Mouse (Mus musculus): ENCODE measurements at regions not wholly inside any gene's neighbourhood (a gene's known extent, or its start where the extent isn't known, plus 50 kb on each side); places are given as distances from the start of the nearest gene placed in this dataset.

- H3K27ac ChIP-seq (ENCODE audit: low read length) = peak overlapping the region; percentile 75
- H3K9ac ChIP-seq (replicated peaks; ENCODE audit: low read depth, low read length) = no peak overlapping the region; the same call in 1 of the 2 replicates
- no peak overlapping the region for H3K4me3 ChIP-seq (ENCODE audit: low read depth, low read length)
- no peaks in the 10 kb centered on the region for H3K9me3 ChIP-seq (ENCODE audit: control insufficient read depth, low read depth, low read length)
- WGBS = 38% methylated on average over 5 of the region's 5 CpGs
- H3K36me3 ChIP-seq (ENCODE audit: control insufficient read depth, insufficient read depth, low read length) = no peaks in the 10 kb centered on the region
- H3K4me1 ChIP-seq (ENCODE audit: control insufficient read depth, insufficient read depth, low read length) = peaks cover 26% of the 10 kb centered on the region
- ATAC-seq (ENCODE audit: insufficient number of reproducible peaks, insufficient read depth, low FRiP score, low read depth) = no peak
- peak overlapping the region; percentile 7; the same call in 1 of the 2 replicates for H3K4me2 ChIP-seq (replicated peaks; ENCODE audit: low read depth, low read length)
- H3K27me3 ChIP-seq (ENCODE audit: control insufficient read depth, insufficient read depth, low read length) = no peaks in the 10 kb centered on the region
Observed at GRCm38 (mm10) chr14:25397751-25398150, 61.2 kb upstream of the Zmiz1 start.

- no peaks in the 10 kb centered on the region for H3K9me3 ChIP-seq (ENCODE audit: control insufficient read depth, low read depth, low read length)
- 91% methylated on average over 5 of the region's 5 CpGs for WGBS
Observed at GRCm38 (mm10) chr14:25398745-25399144, 60.2 kb upstream of the Zmiz1 start.

GRCm38 (mm10) chr14:25399286-25399685 lies 59.7 kb upstream of the Zmiz1 start:
- WGBS = 72% methylated on average over 3 of the region's 3 CpGs
- no peaks in the 10 kb centered on the region for H3K9me3 ChIP-seq (ENCODE audit: control insufficient read depth, low read depth, low read length)
- ATAC-seq (ENCODE audit: insufficient number of reproducible peaks, insufficient read depth, low FRiP score, low read depth) = no peak

More at GRCm38 (mm10) chr14:25398745-25399144, 60.2 kb upstream of the Zmiz1 start:
- H3K9ac ChIP-seq (replicated peaks; ENCODE audit: low read depth, low read length) = no peak overlapping the region
- no peaks in the 10 kb centered on the region for H3K36me3 ChIP-seq (ENCODE audit: control insufficient read depth, insufficient read depth, low read length)
- no peaks in the 10 kb centered on the region for H3K27me3 ChIP-seq (ENCODE audit: control insufficient read depth, insufficient read depth, low read length)
- no peak overlapping the region for H3K27ac ChIP-seq (ENCODE audit: low read length)
- H3K4me1 ChIP-seq (ENCODE audit: control insufficient read depth, insufficient read depth, low read length) = peaks cover 26% of the 10 kb centered on the region
- no peak overlapping the region for H3K4me3 ChIP-seq (ENCODE audit: low read depth, low read length)
- no peak overlapping the region for H3K4me2 ChIP-seq (replicated peaks; ENCODE audit: low read depth, low read length)
- ATAC-seq (ENCODE audit: insufficient number of reproducible peaks, insufficient read depth, low FRiP score, low read depth) = no peak

GRCm38 (mm10) chr14:25401104-25401963 lies 57.7 kb upstream of the Zmiz1 start:
- peaks cover 25% of the 10 kb centered on the region for H3K4me1 ChIP-seq (ENCODE audit: control insufficient read depth, insufficient read depth, low read length)
- H3K9ac ChIP-seq (replicated peaks; ENCODE audit: low read depth, low read length) = no peak overlapping the region
- ATAC-seq (ENCODE audit: insufficient number of reproducible peaks, insufficient read depth, low FRiP score, low read depth) = peak; percentile 14; the same call in 1 of the 2 replicates
- no peaks in the 10 kb centered on the region for H3K27me3 ChIP-seq (ENCODE audit: control insufficient read depth, insufficient read depth, low read length)
- H3K36me3 ChIP-seq (ENCODE audit: control insufficient read depth, insufficient read depth, low read length) = no peaks in the 10 kb centered on the region
- no peak overlapping the region for H3K4me3 ChIP-seq (ENCODE audit: low read depth, low read length)
- 77% methylated on average over 19 of the region's 19 CpGs for WGBS
- H3K4me2 ChIP-seq (replicated peaks; ENCODE audit: low read depth, low read length) = no peak overlapping the region
- no peaks in the 10 kb centered on the region for H3K9me3 ChIP-seq (ENCODE audit: control insufficient read depth, low read depth, low read length)
- no peak overlapping the region for H3K27ac ChIP-seq (ENCODE audit: low read length)

More at GRCm38 (mm10) chr14:25399286-25399685, 59.7 kb upstream of the Zmiz1 start:
- no peak overlapping the region for H3K27ac ChIP-seq (ENCODE audit: low read length)
- H3K36me3 ChIP-seq (ENCODE audit: control insufficient read depth, insufficient read depth, low read length) = no peaks in the 10 kb centered on the region
- no peak overlapping the region for H3K9ac ChIP-seq (replicated peaks; ENCODE audit: low read depth, low read length)
- H3K27me3 ChIP-seq (ENCODE audit: control insufficient read depth, insufficient read depth, low read length) = no peaks in the 10 kb centered on the region
- no peak overlapping the region for H3K4me3 ChIP-seq (ENCODE audit: low read depth, low read length)
- no peak overlapping the region for H3K4me2 ChIP-seq (replicated peaks; ENCODE audit: low read depth, low read length)
- peaks cover 26% of the 10 kb centered on the region for H3K4me1 ChIP-seq (ENCODE audit: control insufficient read depth, insufficient read depth, low read length)

GRCm38 (mm10) chr14:25402409-25402808 lies 56.6 kb upstream of the Zmiz1 start:
- Histone ChIP-seq H3K36me3 (ENCODE audit: control insufficient read depth, insufficient read depth, low read length) (no peaks in the 10 kb centered on the region), H3K4me3 (ENCODE audit: low read depth, low read length) (no peak overlapping the region), H3K4me1 (ENCODE audit: control insufficient read depth, insufficient read depth, low read length) (peaks cover 16% of the 10 kb centered on the region), H3K9ac (replicated peaks; ENCODE audit: low read depth, low read length) (no peak overlapping the region), H3K9me3 (ENCODE audit: control insufficient read depth, low read depth, low read length) (no peaks in the 10 kb centered on the region), H3K27me3 (ENCODE audit: control insufficient read depth, insufficient read depth, low read length) (no peaks in the 10 kb centered on the region), H3K27ac (ENCODE audit: low read length) (no peak overlapping the region), H3K4me2 (replicated peaks; ENCODE audit: low read depth, low read length) (no peak overlapping the region)
- no peak for ATAC-seq (ENCODE audit: insufficient number of reproducible peaks, insufficient read depth, low FRiP score, low read depth)
- 81% methylated on average over 1 of the region's 1 CpGs for WGBS

- H3K27me3 ChIP-seq (ENCODE audit: control insufficient read depth, insufficient read depth, low read length) = no peaks in the 10 kb centered on the region
- no peak for ATAC-seq (ENCODE audit: insufficient number of reproducible peaks, insufficient read depth, low FRiP score, low read depth)
- H3K36me3 ChIP-seq (ENCODE audit: control insufficient read depth, insufficient read depth, low read length) = no peaks in the 10 kb centered on the region
- no peak overlapping the region for H3K4me2 ChIP-seq (replicated peaks; ENCODE audit: low read depth, low read length)
- no peak overlapping the region for H3K9ac ChIP-seq (replicated peaks; ENCODE audit: low read depth, low read length)
- no peaks in the 10 kb centered on the region for H3K9me3 ChIP-seq (ENCODE audit: control insufficient read depth, low read depth, low read length)
- H3K4me1 ChIP-seq (ENCODE audit: control insufficient read depth, insufficient read depth, low read length) = no peaks in the 10 kb centered on the region
- H3K4me3 ChIP-seq (ENCODE audit: low read depth, low read length) = no peak overlapping the region
- no peak overlapping the region for H3K27ac ChIP-seq (ENCODE audit: low read length)
- WGBS = 54% methylated on average over 4 of the region's 4 CpGs
Observed at GRCm38 (mm10) chr14:25405191-25405590, 53.8 kb upstream of the Zmiz1 start.

- no peak overlapping the region for H3K4me2 ChIP-seq (replicated peaks; ENCODE audit: low read depth, low read length)
- no peaks in the 10 kb centered on the region for H3K27me3 ChIP-seq (ENCODE audit: control insufficient read depth, insufficient read depth, low read length)
- no peak overlapping the region for H3K27ac ChIP-seq (ENCODE audit: low read length)
- H3K4me1 ChIP-seq (ENCODE audit: control insufficient read depth, insufficient read depth, low read length) = no peaks in the 10 kb centered on the region
- ATAC-seq (ENCODE audit: insufficient number of reproducible peaks, insufficient read depth, low FRiP score, low read depth) = no peak
- no peaks in the 10 kb centered on the region for H3K9me3 ChIP-seq (ENCODE audit: control insufficient read depth, low read depth, low read length)
- no peak overlapping the region for H3K4me3 ChIP-seq (ENCODE audit: low read depth, low read length)
- no peak overlapping the region for H3K9ac ChIP-seq (replicated peaks; ENCODE audit: low read depth, low read length)
- WGBS = 78% methylated on average over 3 of the region's 3 CpGs
- H3K36me3 ChIP-seq (ENCODE audit: control insufficient read depth, insufficient read depth, low read length) = no peaks in the 10 kb centered on the region
Observed at GRCm38 (mm10) chr14:25406059-25406458, 52.9 kb upstream of the Zmiz1 start.

GRCm38 (mm10) chr14:25406613-25407012 lies 52.4 kb upstream of the Zmiz1 start:
- 89% methylated on average over 6 of the region's 6 CpGs for WGBS
- H3K9ac ChIP-seq (replicated peaks; ENCODE audit: low read depth, low read length) = no peak overlapping the region
- ATAC-seq (ENCODE audit: insufficient number of reproducible peaks, insufficient read depth, low FRiP score, low read depth) = no peak

More at GRCm38 (mm10) chr14:25406613-25407012, 52.4 kb upstream of the Zmiz1 start:
- no peak overlapping the region for H3K4me3 ChIP-seq (ENCODE audit: low read depth, low read length)
- H3K27me3 ChIP-seq (ENCODE audit: control insufficient read depth, insufficient read depth, low read length) = no peaks in the 10 kb centered on the region
- H3K4me2 ChIP-seq (replicated peaks; ENCODE audit: low read depth, low read length) = no peak overlapping the region
- no peaks in the 10 kb centered on the region for H3K9me3 ChIP-seq (ENCODE audit: control insufficient read depth, low read depth, low read length)
- no peaks in the 10 kb centered on the region for H3K36me3 ChIP-seq (ENCODE audit: control insufficient read depth, insufficient read depth, low read length)
- no peaks in the 10 kb centered on the region for H3K4me1 ChIP-seq (ENCODE audit: control insufficient read depth, insufficient read depth, low read length)
- no peak overlapping the region for H3K27ac ChIP-seq (ENCODE audit: low read length)
